Mouse (Mus musculus): ENCODE measurements around the gene Lmo7.

Lmo7 gene

DNA sequence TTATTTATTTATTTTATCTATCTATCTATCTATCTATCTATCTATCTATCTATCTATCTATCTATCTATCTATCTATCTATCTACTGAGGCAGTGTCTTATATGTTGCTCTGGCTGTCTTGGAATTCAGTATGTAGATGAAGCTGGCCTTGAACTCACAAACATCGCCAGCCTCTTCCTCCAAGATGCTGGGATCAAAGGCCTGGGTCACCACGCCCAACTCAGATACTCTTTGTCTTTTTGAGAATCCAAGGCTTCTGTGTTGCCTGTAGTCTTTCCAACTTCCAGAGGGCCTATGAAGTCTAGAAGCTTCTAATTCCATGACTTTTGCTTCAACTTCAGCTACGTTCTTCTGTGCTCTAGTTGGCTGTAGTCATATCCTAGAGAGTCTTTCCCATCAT, 48.7 kb downstream of the Lmo7 start:
- DNase-seq (ENCODE audit: low read depth, low spot score), result no peak

DNA sequence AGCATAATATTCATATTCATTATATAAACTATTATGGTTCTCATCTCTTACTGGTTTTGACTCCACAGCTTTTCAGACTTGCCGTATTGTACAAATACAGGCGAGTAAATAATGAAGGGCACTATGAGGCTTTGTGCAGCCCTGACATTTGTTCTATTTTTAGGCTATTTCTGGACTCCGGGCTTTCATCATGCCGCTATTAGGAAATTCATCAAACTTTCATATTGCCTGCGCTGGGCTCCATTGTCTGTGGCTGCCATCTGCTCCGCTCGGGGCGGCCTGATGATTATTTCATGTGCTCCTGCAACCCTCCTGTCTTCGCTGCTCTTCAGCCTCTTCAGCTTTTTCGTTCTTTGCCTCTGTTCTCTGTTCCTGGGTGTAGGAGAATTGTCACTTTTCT, 50.3 kb downstream of the Lmo7 start:
- DNase-seq (ENCODE audit: low read depth, low spot score), result no peak

DNA sequence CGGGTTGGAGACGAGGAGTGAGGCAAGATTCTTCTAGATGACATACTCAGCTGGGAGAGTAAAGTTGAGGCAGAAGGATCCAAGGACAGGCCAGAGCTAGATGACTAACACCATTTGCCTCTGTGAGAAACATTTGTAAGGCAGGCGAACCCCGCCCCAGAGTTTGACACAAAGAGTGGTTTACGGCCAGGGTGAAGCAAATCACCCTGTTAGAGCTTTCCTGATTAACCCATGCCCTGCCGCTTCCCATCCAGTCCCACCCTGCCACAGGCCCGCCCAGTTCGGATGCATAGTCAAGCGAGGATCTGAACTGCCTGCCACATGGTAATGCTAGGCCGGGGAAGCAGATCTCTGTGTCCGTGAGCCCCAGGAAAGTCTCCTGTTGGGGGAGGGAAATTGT, 51.5 kb downstream of the Lmo7 start:
- no peak for DNase-seq (ENCODE audit: low read depth, low spot score)

DNA sequence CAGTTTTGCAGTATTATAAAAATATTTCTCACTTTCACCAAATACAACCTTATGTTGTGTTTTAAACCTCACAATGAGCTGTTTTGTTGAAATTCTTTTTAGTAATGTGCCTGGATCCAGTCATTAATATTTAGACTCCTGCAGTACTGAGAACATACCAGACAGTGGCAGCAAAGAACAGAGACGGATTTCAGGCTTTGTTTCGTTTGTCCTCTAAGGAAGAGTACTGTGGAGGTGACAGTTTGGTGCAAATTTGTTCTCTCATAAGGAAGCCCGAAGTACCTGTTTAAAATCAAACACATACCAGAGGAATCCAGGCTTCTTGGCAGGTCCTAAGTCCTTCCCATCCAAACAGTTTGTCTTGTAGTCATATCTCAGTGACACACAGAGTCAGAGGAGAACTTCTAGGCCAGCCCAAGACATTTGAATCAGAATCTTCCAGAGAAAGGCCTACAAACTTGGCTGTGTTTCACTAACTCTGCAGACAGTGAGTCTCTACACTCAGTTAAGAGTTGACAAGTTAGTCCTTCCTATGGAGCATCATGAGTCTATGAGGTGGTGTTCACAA, 52.3 kb downstream of the Lmo7 start:
- no peak for DNase-seq (ENCODE audit: low read depth, low spot score)

DNA sequence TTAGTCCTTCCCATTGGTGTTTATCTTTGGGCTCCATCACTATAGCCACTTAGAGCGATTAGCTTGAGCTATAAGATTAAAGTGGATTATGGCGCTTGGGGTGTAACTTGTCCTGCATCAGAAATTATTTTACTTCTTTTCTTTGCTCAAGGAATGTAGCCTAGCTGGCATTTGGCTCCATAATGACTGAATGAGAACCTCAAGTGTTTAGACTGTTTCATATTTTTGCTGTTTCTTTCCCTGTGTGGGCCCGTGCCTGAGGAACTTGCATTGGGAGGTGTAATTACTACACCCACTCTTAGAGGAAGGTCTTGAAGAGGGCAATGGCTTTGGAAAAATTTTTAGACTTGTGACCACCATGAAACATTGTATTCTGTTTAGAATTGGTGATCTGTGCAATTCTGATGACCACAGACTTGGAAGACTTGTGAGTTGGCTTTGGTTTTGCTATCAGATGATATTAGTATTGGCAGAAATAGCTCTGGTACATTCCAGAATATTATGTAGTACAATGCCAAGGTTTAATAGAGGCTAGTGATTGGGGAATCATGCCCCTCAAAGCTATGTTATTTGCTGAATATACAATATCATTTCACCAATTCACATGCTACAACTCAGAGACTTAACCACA, 54.7 kb downstream of the Lmo7 start:
- DNase-seq (ENCODE audit: low read depth, low spot score), result no peak

DNA sequence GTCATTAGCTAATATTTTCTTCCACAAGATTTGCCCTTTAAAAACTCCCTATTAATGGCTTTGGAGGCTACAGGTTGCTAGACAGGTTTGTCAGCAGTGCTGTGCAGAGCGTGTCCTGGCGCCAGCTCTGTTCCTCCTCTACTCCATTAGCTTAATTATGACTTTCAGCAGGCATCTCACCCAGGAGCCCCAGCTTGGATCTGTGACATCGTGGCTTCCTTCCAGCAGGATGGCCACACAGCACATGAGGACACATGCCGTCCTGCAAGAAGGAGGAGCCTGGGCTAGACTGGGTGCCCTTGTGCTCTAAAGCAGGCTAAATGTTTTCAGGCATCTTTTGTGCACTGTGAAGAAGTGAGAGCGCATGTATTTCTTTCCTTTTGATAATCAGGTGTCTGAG, 58.1 kb downstream of the Lmo7 start:
- no peak for DNase-seq (ENCODE audit: low read depth, low spot score)

DNA sequence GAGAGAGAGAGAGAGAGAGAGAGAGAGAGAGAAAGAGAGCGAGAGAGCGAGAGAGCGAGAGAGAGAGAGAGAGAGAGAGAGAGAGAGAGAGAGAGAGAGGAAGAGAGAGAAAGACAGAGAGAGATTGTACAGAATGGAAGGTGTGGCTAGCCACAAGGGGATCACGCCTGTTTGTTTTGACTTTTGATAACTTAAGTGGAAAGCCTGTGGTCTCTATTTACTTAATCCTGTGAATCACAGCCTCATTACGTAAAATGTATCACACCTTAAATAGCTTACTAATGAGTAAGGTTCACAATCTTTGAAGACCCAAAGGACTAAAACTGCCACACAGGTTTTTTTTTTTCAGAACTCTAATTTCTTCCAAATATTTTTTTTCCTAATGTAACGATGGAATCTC, 58.7 kb downstream of the Lmo7 start:
- DNase-seq (ENCODE audit: low read depth, low spot score), result no peak

DNA sequence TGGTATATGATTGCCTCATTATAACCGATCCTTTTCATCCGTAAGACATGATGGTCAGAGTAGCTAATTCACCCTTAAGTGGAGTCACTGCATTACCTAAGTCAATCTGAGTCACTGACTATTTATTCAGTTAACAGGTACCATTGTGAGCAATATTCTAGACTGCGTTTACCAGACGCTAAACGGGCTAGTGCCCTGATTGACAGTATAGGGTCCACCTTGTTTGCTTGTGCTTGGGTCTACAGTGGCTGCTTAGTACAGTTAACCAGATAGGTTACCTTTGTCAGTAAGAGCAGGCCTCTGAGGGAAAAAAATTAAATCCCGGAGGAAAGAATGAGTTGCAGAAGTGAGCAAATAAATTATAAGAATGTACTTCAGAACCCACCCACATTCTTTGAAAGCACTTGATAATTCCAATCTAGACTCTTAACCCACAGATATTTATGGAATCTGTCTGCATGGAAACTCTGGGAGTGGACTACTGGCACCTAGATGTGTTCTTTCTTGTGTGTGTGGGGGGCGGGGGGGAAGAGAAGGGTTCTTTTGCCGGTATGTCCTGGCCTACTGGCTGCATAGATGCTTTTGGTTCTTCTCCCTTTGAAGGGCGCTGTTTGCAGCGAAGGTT, 64.9 kb downstream of the Lmo7 start:
- DNase-seq (ENCODE audit: low read depth, low spot score), result no peak

DNA sequence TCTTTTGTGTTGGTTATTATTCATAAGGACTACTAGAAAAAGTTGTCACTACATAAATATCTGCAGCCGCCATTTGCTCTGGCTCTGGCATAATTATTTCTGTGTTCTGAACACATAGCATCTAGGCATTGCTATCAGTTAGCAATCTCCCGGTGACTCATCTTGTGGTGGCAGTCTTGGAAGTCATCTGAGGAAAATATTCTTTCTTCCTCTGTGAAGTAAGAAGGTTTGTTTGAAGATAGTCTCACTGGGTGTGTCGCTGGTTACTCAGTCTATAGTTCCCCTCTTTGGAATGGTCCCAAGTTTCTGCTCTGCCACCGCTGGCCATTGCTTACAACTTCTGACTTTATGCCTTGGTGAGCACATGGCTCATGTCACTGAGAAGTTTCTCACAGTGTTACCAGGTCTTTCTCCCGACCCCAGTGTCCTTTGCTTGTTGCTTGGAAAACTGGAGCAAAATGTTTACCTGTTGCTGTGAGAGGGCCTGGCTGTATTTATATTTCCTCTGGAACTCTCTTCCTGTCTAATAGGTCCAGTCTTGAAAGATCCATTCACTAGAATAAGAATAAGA, 68.3 kb downstream of the Lmo7 start:
- DNase-seq (ENCODE audit: low read depth, low spot score), result no peak

DNA sequence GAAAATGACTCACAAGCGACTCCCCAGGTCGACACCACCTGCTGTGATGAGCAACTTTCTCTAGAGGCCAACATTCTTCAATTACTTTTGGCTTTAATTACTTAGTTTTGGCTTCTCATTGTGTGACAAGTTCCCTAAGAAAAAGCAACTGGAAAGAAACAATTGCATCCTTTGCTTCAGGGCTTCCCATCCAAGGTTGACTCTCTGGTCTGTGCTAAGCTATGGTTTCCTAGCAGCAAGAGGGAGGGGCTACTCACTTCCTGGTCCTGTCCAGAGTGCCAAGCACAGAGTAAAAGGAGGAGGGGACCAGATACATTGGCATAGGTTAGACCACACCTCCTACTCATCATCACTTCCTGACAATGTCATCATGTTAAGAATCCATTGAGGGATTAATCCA, 69.0 kb downstream of the Lmo7 start:
- no peak for DNase-seq (ENCODE audit: low read depth, low spot score)

DNA sequence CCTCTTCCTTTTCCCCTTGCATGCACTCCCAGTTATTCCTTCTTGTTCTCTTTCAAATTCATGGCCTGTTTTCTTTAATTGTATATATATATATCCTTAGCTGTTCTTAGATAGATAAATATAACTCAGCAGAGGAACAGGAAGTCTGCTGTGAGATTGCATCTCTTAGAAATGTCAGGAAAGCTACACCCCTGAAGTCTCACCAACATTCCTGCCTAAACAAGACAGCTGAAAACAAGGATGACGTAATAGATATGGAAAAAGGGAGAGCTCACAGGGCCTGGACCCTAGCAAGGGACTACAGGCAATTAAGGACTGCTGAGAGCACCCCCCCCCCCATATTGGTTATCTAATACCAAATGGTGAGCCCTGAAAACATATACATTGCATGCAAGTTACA, 71.9 kb downstream of the Lmo7 start:
- no peak for DNase-seq (ENCODE audit: low read depth, low spot score)

DNA sequence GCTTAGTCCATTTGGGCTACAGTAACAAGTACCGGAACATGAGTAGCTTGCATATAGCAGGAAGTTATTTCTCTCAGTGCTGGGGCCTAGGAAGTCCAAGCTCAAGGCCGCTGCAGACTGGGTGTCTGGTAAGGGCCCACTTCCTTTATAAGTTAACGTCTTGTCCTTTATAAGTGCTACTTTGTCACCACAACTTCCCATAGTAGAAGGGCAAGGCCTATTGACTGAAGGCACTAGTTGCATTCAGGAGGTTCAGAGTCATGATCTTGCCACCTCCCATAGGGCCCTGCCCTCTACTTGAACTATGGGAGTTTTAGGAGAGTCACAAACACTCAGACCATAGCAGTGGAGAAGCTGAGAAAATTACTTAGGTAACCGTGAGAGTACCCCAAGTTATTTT, 74.4 kb downstream of the Lmo7 start:
- no peak for DNase-seq (ENCODE audit: low read depth, low spot score)

DNA sequence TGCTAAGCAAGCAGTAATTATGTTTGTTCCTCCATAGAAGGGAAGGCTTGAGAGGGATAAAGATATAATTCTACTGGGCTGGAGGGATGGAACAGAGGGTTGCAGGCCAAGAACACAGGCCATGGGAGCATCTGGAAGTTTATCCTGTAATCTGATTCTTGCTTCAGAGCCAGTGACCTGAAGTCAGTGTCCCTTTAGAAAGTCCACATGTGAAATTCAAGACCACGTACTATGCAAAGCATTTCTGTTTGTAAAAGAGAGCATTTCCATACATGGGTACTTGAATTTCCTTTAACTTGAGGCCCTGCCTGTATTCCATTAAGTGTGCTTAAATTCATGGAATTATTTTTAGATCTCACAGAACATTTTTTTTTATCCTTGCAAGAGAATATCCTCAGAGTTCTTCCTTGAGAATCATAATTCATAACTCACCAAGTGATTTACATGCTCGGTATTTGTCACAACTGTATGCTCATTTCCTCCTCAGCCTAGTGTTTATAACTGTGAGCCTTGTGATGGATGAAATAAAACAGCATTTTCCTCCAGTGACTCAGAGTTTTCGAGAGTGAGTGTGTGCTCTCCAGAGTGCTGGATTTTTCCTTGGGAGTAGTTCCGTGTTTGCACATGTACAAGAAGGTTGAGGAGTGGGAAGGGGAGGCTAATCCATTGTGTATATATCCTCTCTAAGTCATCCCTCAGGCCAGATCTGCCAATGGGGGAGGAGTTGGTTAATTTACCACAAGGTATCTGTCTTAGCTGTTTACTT, 75.0 kb downstream of the Lmo7 start:
- no peak for DNase-seq (ENCODE audit: low read depth, low spot score)

DNA sequence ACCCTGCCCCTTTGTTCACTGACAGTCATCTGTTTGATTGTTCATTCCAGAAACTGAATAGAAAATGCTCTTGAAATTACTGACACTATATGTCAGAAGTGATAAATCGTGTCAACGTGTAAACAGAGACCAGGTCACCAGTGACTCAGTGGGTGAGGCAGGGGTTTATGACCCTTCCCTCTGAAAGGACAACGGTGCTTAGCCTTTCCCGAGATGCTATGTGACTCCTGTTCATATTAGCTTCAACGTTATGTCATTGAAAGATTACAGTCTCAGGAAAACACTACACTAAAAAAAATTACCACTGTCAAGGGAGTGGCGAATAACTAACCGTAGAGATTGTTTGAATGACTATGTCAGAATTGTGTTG, 75.6 kb downstream of the Lmo7 start:
- no peak for DNase-seq (ENCODE audit: low read depth, low spot score)

DNA sequence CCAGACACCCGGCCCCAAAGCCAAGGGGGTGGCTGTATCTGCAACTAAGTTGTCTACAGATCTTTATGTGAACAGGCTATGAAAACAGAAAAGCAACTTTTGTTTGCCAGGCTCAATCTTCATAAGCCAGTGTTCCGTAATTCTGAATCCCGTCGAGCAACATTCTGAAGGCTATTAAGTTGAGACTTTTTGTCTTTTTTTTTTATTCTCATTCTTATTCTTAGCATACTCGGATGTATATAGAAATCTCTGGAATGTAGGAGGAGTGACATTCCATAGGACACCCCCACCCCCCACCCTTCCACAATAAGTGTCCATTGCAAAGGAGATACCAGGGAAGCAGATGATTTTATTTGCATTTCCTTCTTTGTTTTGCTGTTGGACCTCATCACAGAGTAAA, 76.3 kb downstream of the Lmo7 start:
- DNase-seq (ENCODE audit: low read depth, low spot score), result no peak

DNA sequence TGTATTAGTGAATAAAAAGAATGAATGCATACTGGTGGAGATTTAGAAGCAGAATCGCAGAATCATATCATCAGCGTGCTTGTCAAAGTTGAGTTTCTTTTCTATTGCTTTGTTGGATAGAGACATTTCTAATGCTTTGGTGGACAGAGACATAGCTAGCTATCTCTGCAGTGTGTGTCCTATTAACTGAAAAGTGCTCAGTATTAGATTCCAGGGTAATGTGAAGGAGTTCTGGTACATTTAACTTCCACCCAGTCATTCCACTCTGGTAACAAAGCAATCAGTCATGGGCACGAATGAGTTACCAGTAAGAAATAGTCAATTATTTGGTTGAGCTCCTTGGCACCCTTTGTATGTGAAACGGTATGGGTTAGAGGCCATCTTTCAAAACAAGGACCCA, 76.8 kb downstream of the Lmo7 start:
- DNase-seq (ENCODE audit: low read depth, low spot score), result no peak

DNA sequence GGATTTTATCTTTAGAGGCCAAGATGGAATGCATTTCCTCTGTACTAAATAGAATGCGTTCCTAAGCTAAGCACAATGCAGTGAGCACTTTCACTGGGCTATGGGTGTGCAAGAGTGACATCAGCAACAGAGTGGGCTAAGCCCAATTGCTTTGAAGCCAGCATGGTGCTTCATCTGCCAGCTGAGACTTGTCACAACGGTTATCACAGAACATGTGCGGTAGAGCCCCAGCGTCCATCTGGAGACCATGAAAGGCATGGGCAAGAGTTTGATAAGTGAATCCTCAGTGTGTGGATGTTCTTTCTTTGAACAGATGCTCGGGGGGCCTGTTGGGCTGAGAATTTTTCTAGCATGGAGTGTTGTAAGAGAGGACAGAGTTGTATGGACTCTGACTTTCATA, 86.7 kb downstream of the Lmo7 start:
- DNase-seq (ENCODE audit: low read depth, low spot score), result no peak

DNA sequence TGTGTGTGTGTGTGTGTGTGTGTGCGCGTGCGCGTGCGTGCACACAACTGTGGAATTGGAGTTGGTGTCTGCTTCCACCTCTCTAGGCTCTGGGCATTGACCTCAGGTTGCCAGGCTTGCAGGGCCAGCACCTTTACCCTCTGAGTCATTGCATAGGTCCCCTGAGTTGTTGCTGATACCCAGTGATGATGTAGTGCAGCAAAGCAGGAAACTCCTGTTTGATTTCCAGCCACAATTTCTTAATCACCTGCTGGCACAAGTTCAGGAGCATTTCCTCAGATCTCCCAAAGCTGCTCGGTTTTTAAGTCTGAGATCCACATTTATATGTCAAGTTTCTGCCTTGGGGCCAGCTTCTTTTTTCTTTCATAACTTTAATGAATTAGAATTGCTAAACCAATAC, 92.6 kb downstream of the Lmo7 start:
- DNase-seq (ENCODE audit: low read depth, low spot score), result no peak

DNA sequence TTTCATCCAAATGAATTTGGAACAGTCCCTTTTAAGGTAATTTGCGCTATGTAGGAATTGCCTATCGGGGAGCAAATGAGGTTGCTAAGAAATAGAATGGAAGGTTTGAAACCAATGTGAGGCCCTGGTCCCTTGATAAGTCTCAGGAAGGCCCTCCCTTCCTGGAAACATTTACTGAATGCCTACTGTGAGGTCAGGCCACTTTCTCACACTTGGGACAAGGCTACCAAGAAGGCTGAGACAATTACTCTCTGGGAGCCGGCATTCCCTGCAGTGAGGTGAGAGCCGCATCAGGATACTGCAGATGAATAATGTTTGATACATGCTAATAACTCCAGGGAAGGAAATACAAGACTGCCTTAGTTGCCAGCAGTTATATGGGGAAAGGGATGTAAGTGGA, 93.1 kb downstream of the Lmo7 start:
- DNase-seq (ENCODE audit: low read depth, low spot score), result no peak

DNA sequence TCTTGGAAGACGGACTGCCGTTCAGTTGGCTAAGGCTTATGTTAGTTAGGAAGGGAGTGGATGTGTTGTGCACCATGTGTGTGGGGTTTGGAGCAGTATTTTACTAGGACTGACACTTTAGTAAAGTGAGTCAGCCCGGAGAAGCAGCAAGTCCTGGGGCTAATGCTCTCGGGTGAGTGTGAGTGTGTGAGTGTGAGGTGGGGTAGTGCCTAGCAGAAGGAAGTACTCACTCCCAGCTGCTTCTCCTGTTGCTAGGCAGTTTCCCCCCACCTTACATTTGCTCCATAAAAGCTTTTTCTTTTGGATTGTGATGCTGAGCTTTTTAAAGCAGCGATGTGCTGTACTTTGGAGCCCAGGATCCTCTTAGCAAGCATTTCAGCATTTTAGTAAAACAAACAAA, 99.9 kb downstream of the Lmo7 start:
- DNase-seq (ENCODE audit: low read depth, low spot score), result no peak

DNA sequence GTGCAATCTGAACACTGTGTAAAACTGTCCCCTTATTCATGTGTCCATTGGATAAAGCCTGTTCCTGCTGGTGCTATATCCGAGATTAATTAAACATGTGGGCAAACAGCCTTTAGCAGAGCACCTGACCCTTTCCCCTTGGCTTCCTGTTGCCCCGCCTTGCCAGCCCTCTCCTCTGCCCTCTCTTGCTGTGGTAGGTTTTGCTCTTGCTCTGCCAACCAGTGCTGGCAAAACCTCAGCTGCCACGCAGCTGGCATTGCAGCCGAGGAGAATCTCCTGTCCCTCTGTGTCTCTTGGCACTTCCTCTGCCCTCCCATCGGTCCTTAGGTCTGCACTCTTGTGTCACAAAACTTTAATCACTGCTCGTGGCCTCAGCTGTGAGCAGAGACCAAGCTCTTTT, 100.4 kb downstream of the Lmo7 start:
- DNase-seq (ENCODE audit: low read depth, low spot score), result no peak

DNA sequence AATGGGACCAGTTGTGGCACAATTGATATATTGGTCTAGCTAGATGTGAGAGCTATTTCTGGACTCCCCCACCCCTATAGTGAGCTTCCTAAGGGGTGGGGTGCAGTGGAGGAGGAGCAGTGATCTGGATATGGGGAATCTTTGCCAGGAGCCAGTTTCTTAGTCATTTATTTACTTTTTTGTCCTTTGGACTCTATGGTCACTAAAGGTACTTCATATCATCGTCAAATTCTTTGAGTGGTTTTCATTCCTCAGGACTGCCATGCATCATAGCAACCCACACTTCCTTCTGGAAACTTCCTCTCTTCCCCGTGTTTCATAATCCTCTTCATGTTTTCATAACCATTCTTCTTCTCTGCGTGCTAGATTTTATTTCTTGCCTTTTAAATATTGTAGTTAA, 104.4 kb downstream of the Lmo7 start:
- no peak for DNase-seq (ENCODE audit: low read depth, low spot score)

DNA sequence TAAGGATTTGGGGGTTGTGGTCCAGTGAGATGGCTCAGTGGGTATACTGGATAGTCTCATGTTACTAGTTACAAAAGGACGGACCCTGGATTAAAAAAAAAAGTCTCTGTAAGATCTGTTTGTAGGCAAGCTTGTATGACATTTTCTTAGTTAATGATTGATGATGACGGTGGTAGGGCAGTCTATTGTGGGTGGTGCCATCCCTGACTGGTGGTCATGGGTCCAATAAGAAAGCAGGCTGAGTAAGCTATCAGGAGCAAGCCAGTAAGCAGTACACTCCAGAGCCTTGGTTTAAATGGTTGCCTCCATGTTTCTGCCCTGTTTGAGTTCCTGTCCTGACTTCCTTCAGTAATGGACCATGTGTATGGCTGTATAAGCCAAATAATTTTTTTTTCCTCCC, 106.6 kb downstream of the Lmo7 start:
- DNase-seq (ENCODE audit: low read depth, low spot score), result no peak
